Mouse (Mus musculus): Measurements from ENCODE around the gene Kif1a. TPM values are rescaled to one million over a fixed set of nuclear protein-coding genes. Genes with fewer than 3 reads are reported as not detected.

Gene Kif1a
- polyA plus RNA-seq, 1 experiment from 2014 or later, result 31.4 TPM

DNA sequence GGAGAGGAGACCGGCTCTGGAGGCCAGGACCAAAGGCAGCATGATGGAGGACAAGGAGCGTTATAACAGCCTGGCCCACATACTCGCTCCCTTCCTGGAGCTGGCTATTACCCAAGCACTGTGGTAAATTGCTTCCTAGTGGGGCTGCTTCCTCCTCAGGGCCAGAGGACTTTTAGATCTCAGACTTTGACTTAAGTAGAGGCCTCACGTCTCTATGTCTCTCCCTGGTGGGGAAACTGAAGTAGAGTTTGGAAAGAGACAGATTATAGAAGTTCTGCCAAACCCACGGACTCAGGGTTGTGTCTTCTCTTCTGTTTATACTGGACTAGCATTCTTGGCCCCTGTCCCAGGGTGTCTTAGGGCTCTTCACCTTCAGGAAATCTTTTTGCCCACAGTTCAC lies 23.5 kb upstream of the Kif1a start:
- Histone ChIP-seq H3K4me1 (peaks cover 6% of the 10 kb centered on the region; the same call in 1 of the 2 replicates), H3K27me3 (no peaks in the 10 kb centered on the region), H3K27ac (no peak overlapping the region), H3K4me2 (replicated peaks) (no peak overlapping the region), H3K9me3 (no peaks in the 10 kb centered on the region), H3K9ac (no peak overlapping the region), H3K4me3 (no peak overlapping the region), H3K36me3 (no peaks in the 10 kb centered on the region)
- WGBS, result 68% methylated on average over 5 of the region's 5 CpGs
- no peak for ATAC-seq (ENCODE audit: insufficient number of reproducible peaks, insufficient read depth, low FRiP score, low TSS enrichment)

DNA sequence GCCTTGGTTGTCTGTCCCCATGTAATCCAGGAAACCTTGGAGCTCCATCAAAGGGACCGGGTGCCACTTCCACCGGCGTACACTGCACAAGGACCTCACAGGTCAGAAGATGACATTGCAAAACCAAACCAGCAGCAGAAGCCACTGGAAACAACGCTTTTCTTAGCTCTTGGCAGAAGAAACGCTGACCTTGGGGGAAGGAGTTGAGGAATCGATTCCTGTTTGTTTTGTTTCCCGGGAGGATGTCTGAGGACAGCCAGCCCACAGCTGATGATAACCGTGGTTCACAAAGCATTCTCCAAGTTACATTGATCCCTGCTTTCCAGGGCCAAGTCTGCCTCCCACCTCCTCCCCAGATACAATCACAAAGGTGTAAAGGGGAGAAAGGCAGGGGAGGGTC lies 22.3 kb upstream of the Kif1a start:
- Histone ChIP-seq H3K9me3 (no peaks in the 10 kb centered on the region), H3K9ac (no peak overlapping the region), H3K4me1 (peaks cover 4% of the 10 kb centered on the region; the same call in 1 of the 2 replicates), H3K27me3 (no peaks in the 10 kb centered on the region), H3K36me3 (no peaks in the 10 kb centered on the region), H3K4me3 (no peak overlapping the region), H3K4me2 (replicated peaks) (no peak overlapping the region), H3K27ac (no peak overlapping the region)
- no peak for ATAC-seq (ENCODE audit: insufficient number of reproducible peaks, insufficient read depth, low FRiP score, low TSS enrichment)
- WGBS, result 70% methylated on average over 8 of the region's 8 CpGs

DNA sequence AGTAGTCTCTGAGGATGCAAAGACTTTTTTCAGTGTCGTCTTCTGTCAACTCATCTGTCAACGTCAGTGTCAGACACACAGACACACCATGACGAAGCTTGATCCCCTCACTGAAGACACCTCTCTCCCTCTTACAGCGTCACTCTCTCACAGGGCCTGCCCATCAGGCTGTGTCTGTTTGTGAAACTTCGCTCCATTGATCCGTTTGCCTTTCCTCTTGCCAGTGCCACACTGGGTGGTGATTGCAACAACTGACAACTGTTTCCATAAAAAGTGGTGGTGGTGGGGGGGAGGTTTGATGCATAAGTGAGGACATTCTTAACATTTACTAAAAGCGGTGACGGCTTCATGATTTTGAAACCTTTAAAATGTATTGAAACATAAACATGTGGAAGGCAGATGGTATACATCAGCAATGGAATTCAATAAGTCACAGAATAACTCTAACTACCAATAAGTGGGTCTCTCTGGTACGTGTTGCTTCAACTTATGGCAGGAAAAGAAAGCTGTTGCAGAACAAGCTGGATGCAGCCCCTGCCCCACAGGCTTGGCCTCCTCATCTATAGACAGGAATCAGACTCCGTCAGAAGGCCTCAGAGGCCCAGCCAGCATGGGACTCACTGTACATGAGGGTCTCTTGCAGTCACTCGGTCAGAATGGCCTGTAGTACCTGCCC lies 21.6 kb upstream of the Kif1a start:
- H3K36me3 ChIP-seq, result no peaks in the 10 kb centered on the region
- H3K27ac ChIP-seq, result peak overlapping the region; percentile 68; the same call in 1 of the 2 replicates
- H3K4me1 ChIP-seq, result no peaks in the 10 kb centered on the region
- H3K9ac ChIP-seq, result no peak overlapping the region
- 67% methylated on average over 11 of the region's 11 CpGs for WGBS
- H3K9me3 ChIP-seq, result no peaks in the 10 kb centered on the region
- no peak for ATAC-seq (ENCODE audit: insufficient number of reproducible peaks, insufficient read depth, low FRiP score, low TSS enrichment)
- no peaks in the 10 kb centered on the region for H3K27me3 ChIP-seq
- no peak overlapping the region for H3K4me3 ChIP-seq
- H3K4me2 ChIP-seq (replicated peaks), result no peak overlapping the region

DNA sequence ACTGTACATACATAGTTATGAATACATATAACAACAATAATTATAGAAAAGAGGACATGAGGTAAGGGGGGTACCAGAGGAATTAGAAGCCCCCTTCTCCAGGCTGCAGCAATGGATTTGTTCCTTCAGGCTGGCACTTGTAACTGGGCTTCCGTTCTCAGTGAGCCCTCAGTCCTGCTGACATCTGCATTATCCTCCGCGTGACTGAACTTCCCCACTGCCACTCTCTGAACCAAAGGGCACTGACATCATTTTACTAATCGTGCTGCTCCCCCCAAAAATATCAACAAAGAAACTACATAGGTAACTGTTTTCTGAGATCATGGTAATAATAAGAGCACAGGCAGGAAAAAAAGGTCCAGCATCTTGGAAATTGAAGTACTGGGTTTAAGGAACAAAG lies 17.1 kb upstream of the Kif1a start:
- Histone ChIP-seq H3K4me1 (0 out of 2 replicates have a peak, but pooled peaks cover 4% of the 10 kb centered on the region), H3K9me3 (no peaks in the 10 kb centered on the region), H3K4me2 (replicated peaks) (no peak overlapping the region), H3K4me3 (no peak overlapping the region), H3K27ac (no peak overlapping the region), H3K36me3 (no peaks in the 10 kb centered on the region), H3K27me3 (0 out of 2 replicates have a peak, but pooled peaks cover 2% of the 10 kb centered on the region), H3K9ac (no peak overlapping the region)
- WGBS, result 28% methylated on average over 4 of the region's 4 CpGs
- ATAC-seq (ENCODE audit: insufficient number of reproducible peaks, insufficient read depth, low FRiP score, low TSS enrichment), result no peak

DNA sequence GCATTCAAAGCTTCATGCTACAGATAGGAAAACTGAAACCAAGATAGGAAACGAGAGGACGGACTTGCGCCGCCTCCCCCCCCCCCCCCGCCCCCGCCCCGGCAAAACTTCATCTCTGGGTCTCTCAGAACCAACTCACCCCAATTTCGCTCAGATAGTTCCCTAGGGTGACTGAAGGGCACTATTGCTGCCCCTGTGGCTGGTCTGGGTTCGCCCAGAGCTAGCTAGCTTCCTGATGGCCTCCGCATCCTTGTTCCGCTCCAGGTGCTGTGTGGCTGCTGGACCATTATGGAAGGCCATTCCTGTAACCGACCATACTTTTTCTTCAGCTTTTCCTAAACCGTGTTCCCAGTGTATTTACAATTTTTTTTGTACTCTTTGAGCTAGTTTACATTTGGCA lies 13.7 kb upstream of the Kif1a start:
- ATAC-seq (ENCODE audit: insufficient number of reproducible peaks, insufficient read depth, low FRiP score, low TSS enrichment), result 0 out of 2 replicates have a peak, but pooled peaks have one; percentile 65
- H3K27me3 ChIP-seq, result 0 out of 2 replicates have a peak, but pooled peaks cover 2% of the 10 kb centered on the region
- peak overlapping the region; percentile 29 for H3K4me3 ChIP-seq
- H3K4me1 ChIP-seq, result 0 out of 2 replicates have a peak, but pooled peaks cover 4% of the 10 kb centered on the region
- no peaks in the 10 kb centered on the region for H3K9me3 ChIP-seq
- WGBS, result 24% methylated on average over 12 of the region's 13 CpGs
- no peaks in the 10 kb centered on the region for H3K36me3 ChIP-seq
- H3K9ac ChIP-seq, result peak overlapping the region; percentile 33; the same call in 1 of the 2 replicates
- H3K27ac ChIP-seq, result no peak overlapping the region
- H3K4me2 ChIP-seq (replicated peaks), result peak overlapping the region; percentile 62

DNA sequence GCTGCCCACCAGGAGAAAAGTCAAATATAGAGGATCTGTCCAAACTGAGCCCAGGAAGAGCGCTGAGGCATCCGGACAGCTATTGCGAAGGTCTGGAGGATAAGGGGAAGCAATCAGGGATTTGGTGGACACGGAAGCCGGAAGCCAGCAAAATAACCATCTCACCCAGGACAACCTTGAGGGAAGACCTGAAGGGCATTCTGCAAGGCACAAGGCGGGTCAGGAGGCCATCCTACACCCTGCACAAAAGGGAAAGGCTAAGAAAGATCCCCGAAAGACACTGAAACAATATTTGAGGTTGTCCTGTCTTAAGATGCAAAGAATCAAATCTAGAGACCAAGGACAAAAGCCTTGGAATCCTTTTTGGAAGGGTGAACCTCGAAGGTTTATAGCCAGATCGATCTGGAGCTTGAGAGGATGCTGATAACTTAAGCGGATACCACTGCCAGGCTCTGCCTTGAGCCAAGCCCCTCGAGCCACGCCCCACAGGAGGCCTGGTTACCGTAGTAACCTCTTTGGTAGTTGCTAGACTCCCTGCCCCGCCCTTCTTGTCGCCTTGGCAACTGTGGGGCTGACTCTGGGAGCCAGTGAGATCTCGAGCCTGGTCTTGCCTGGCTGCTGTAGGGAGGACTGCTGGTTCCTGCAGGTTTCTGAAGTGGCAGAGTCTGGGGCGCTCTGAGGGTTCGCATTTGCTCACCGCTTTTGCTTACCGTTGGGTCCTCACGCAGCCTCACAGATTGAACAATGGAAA lies 13.1 kb upstream of the Kif1a start:
- Histone ChIP-seq H3K4me1 (0 out of 2 replicates have a peak, but pooled peaks cover 4% of the 10 kb centered on the region), H3K9ac (peak overlapping the region; percentile 33; the same call in 1 of the 2 replicates), H3K9me3 (no peaks in the 10 kb centered on the region), H3K4me2 (replicated peaks) (peak overlapping the region; percentile 62), H3K36me3 (no peaks in the 10 kb centered on the region), H3K27me3 (0 out of 2 replicates have a peak, but pooled peaks cover 2% of the 10 kb centered on the region), H3K27ac (no peak overlapping the region), H3K4me3 (peak overlapping the region; percentile 29)
- ATAC-seq (ENCODE audit: insufficient number of reproducible peaks, insufficient read depth, low FRiP score, low TSS enrichment), result peak; percentile 100
- 26% methylated on average over 21 of the region's 21 CpGs for WGBS

DNA sequence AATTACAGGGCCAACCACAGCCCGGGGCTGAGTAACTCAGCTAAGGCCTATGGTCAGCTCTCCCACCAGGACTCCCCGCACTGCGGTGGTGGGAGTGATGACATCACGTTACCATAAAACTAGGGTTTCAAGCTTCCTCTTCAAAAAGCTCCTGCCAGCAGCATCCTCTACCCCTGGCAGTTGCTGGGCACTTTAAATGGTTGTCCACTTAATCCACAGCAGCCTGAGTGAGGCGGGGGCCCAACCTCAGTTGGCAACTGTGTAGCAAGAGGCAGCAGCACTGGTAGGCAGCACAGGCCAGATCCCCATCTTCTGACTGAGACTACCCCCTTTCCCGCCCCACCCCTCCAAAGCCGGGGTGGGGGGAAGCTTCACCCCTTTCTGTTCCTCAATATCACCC lies 949 bp upstream of the Kif1a start:
- WGBS, result 59% methylated on average over 7 of the region's 7 CpGs
- H3K4me1 ChIP-seq, result peaks cover 12% of the 10 kb centered on the region
- no peak overlapping the region for H3K27ac ChIP-seq
- H3K27me3 ChIP-seq, result peaks cover 54% of the 10 kb centered on the region
- H3K4me3 ChIP-seq, result no peak overlapping the region
- ATAC-seq (ENCODE audit: insufficient number of reproducible peaks, insufficient read depth, low FRiP score, low TSS enrichment), result no peak
- no peak overlapping the region for H3K9ac ChIP-seq
- H3K9me3 ChIP-seq, result no peaks in the 10 kb centered on the region
- no peak overlapping the region for H3K4me2 ChIP-seq (replicated peaks)
- H3K36me3 ChIP-seq, result no peaks in the 10 kb centered on the region

DNA sequence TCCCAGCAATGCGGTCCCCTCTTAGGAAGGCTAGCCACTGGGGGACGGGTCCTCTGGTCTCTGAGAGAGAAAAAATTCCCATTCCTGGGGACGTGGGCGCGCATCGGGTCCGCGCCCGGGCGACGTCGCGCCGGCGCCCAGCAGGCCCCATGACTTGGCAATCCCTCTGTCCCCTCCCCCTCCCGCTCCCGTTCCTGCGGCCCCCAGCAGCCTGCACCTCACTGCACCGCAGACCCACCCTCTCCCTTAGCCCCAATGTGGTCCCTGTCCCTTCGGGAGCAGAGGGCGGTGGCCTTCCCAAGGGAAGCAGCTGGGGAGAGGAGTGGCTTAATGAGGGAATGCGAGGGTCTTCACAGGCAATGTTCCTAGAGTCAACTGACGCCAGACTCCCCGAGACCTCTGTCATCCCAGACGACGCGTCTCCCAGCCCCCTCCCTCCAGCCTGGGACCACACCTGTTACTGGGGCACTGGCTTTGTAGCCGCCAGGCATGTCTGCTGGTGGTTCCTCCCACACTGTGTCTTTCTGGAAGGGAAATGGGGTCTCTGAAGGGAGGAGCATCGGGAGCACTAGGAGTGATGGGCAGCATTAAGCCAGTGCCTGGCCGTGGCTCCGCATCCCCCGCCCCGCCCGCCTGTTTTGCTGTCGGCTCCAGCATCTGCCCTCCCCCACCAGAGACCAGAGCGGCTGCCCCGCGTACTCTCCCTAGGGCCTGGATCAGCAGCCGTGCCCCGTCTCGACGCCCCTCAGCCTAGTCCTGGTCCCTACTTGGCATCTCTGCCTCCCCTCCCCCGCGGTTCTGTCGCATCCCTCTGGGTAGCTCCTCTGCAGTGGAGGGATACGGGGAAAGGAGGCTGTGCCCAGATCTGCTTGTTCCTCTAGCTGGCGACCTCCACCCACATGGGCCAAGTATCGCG lies 917 bp downstream of the Kif1a start:
- Histone ChIP-seq H3K9ac (peak overlapping the region; percentile 64), H3K27ac (no peak overlapping the region), H3K36me3 (no peaks in the 10 kb centered on the region), H3K4me1 (peaks cover 12% of the 10 kb centered on the region), H3K9me3 (no peaks in the 10 kb centered on the region), H3K4me3 (peak overlapping the region; percentile 58), H3K27me3 (peaks cover 54% of the 10 kb centered on the region), H3K4me2 (replicated peaks) (peak overlapping the region; percentile 94)
- WGBS, result 1% methylated on average over 49 of the region's 49 CpGs
- ATAC-seq (ENCODE audit: insufficient number of reproducible peaks, insufficient read depth, low FRiP score, low TSS enrichment), result peak; percentile 53

DNA sequence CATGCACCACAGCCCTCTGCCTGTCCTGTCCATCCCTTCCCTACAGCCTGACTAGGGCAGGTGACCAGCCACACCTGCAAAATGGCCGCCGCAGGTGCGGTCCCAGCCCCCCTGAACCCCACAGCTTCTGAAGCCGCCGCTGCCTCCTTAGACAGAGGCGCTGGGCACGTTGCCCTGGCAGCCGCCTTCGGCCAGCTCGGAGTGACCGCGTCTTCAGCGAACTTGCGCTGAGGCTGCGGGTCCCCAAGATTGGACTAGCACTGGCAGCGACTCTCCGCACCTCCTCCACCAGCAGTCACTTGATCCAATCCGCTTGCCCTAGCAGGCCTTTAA lies 1.5 kb downstream of the Kif1a start:
- Histone ChIP-seq H3K9ac (peak overlapping the region; percentile 64; the same call in 1 of the 2 replicates), H3K4me2 (replicated peaks) (peak overlapping the region; percentile 94), H3K9me3 (no peaks in the 10 kb centered on the region), H3K4me3 (peak overlapping the region; percentile 58), H3K27ac (no peak overlapping the region), H3K4me1 (peaks cover 12% of the 10 kb centered on the region), H3K36me3 (no peaks in the 10 kb centered on the region), H3K27me3 (peaks cover 54% of the 10 kb centered on the region)
- no peak for ATAC-seq (ENCODE audit: insufficient number of reproducible peaks, insufficient read depth, low FRiP score, low TSS enrichment)
- WGBS, result 1% methylated on average over 18 of the region's 18 CpGs

DNA sequence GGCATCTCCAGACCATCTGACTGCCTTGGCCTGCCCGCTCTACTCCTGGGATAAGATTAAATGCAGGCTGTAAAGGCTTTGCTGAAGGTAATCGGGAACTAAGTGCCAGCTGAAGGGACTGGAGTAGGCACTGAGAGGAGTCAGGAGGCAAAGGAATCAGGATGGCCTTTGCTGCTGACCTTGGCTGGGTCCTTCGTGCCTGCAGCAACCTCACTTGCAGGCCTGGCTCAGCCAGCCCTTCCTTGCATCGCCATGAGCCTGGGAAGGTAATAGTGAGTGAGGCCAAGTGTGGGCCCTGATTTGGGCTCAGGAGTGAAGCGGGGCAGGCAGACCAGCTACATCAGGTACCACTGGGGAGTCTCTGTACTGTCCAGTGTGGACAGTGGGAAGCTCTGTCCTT lies 2.8 kb downstream of the Kif1a start:
- no peak overlapping the region for H3K9ac ChIP-seq
- peaks cover 12% of the 10 kb centered on the region for H3K4me1 ChIP-seq
- WGBS, result 80% methylated on average over 5 of the region's 5 CpGs
- no peak overlapping the region for H3K4me3 ChIP-seq
- no peak overlapping the region for H3K4me2 ChIP-seq (replicated peaks)
- H3K36me3 ChIP-seq, result no peaks in the 10 kb centered on the region
- no peaks in the 10 kb centered on the region for H3K9me3 ChIP-seq
- H3K27me3 ChIP-seq, result peaks cover 54% of the 10 kb centered on the region
- H3K27ac ChIP-seq, result no peak overlapping the region
- ATAC-seq (ENCODE audit: insufficient number of reproducible peaks, insufficient read depth, low FRiP score, low TSS enrichment), result no peak

DNA sequence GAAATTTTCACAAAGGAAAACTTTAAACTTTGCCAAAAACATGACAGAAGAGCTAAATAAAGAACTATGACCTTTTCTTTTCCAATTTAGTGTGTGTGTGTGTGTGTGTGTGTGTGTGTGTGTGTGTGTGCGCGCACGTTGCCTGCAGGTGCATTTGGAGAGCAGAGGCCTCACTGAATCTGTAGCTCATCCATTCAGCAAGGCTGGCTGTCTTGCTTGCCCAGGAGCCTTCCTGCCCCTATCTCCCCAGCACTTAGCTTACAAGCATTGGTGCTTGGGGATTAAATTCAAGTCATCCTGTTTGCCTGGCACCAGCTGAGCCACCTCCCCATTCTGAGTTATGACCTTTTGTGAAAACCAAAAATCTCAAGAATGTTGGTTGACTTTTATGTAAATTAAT lies 9.2 kb downstream of the Kif1a start:
- Histone ChIP-seq H3K27ac (no peak overlapping the region), H3K4me2 (replicated peaks) (no peak overlapping the region), H3K4me1 (no peaks in the 10 kb centered on the region), H3K9ac (no peak overlapping the region), H3K27me3 (no peaks in the 10 kb centered on the region), H3K9me3 (no peaks in the 10 kb centered on the region), H3K4me3 (no peak overlapping the region), H3K36me3 (no peaks in the 10 kb centered on the region)
- no peak for ATAC-seq (ENCODE audit: insufficient number of reproducible peaks, insufficient read depth, low FRiP score, low TSS enrichment)
- 97% methylated on average over 3 of the region's 3 CpGs for WGBS
